Mouse (Mus musculus) stomach, embryonic 15.5 days (tissue): ENCODE results near the gene Sult2b1. TPM values are rescaled to one million over a fixed set of nuclear protein-coding genes. Genes with fewer than 3 reads are reported as not detected.

Source experiments
- ATAC-seq: fragments of 200-750 bp; cut with Nextera tagmentation; 2 replicates; pipeline ENCODE4 v1.8.0; 2017; ENCODE audit warnings: low read depth, moderate number of reproducible peaks, moderate TSS enrichment; ENCODE audit not compliant: insufficient read depth, low FRiP score
- H3K27ac ChIP-seq: fragments of 300-500 bp; sonication (generic); 2 replicates; pipeline ENCODE4 v1.5.1; 2015; ENCODE audit warnings: mild to moderate bottlenecking, inconsistent platforms
- H3K27me3 ChIP-seq: fragments of 300-500 bp; sonication (generic); replicated peaks from 2 replicates; pipeline ENCODE4 v1.6.1; 2015; ENCODE audit warnings: inconsistent platforms
- H3K36me3 ChIP-seq: fragments of 300-500 bp; sonication (generic); 2 replicates; pipeline ENCODE4 v1.6.1; 2015; ENCODE audit warnings: inconsistent platforms
- H3K4me1 ChIP-seq: fragments of 300-500 bp; sonication (generic); 2 replicates; pipeline ENCODE4 v1.6.1; 2015; ENCODE audit warnings: inconsistent platforms
- H3K4me2 ChIP-seq: fragments of 300-500 bp; sonication (generic); 2 replicates; pipeline ENCODE4 v1.6.1; 2015; ENCODE audit warnings: mild to moderate bottlenecking, inconsistent platforms
- H3K4me3 ChIP-seq: fragments of 300-500 bp; sonication (generic); replicated peaks from 2 replicates; pipeline ENCODE4 v1.5.1; 2015; ENCODE audit warnings: inconsistent platforms
- H3K9ac ChIP-seq: fragments of 300-500 bp; sonication (generic); 2 replicates; pipeline ENCODE4 v1.6.1; 2015; ENCODE audit warnings: inconsistent platforms
- H3K9me3 ChIP-seq: fragments of 300-500 bp; sonication (generic); 2 replicates; pipeline ENCODE4 v1.6.1; 2016; ENCODE audit warnings: inconsistent platforms
- WGBS: fragments of 180-500 bp; shearing (Covaris S2); methylation state at CpG from one replicate; pipeline ENCODE4 v1.1.7; 2015; 5-methylcytosine and 5-hydroxymethylcytosine counted together
- polyA plus RNA-seq: library from polyadenylated mRNA; unstranded; fragments of >200 nt; fragmentation: Nextera tagmentation; extraction: Ambion mirVana; gene quantifications from 2 replicates; pipeline ENCODE4 v1.2.1, GENCODE M21; 2015

The Sult2b1 gene
- polyA plus RNA-seq, 1 experiment from 2014 or later, result 14.4 TPM

GRCm38 (mm10) chr7:45707375-45707967, 77.0 kb downstream of the Sult2b1 start:
- peak overlapping the region; percentile 95 for H3K27ac ChIP-seq
- H3K4me2 ChIP-seq, result peak overlapping the region; percentile 99
- 0 out of 2 replicates have a peak overlapping the region, but pooled peaks have one; percentile 5 for H3K9ac ChIP-seq
- H3K36me3 ChIP-seq, result peaks cover 19% of the 10 kb centered on the region
- H3K4me1 ChIP-seq, result peaks cover 57% of the 10 kb centered on the region
- H3K27me3 ChIP-seq, result no peaks in the 10 kb centered on the region
- peak; percentile 12; the same call in 1 of the 2 replicates for ATAC-seq
- under 1% methylated on average over 27 of the region's 27 CpGs for WGBS
- no peaks in the 10 kb centered on the region for H3K9me3 ChIP-seq
- peak overlapping the region; percentile 69 for H3K4me3 ChIP-seq

GRCm38 (mm10) chr7:45706721-45707241, 77.7 kb downstream of the Sult2b1 start:
- H3K27me3 ChIP-seq, result no peaks in the 10 kb centered on the region
- no peak for ATAC-seq
- peaks cover 53% of the 10 kb centered on the region for H3K4me1 ChIP-seq
- peak overlapping the region; percentile 99 for H3K4me2 ChIP-seq
- H3K4me3 ChIP-seq, result peak overlapping the region; percentile 69
- peaks cover 14% of the 10 kb centered on the region for H3K36me3 ChIP-seq
- peak overlapping the region; percentile 58 for H3K9ac ChIP-seq
- H3K9me3 ChIP-seq, result no peaks in the 10 kb centered on the region
- WGBS, result under 1% methylated on average over 26 of the region's 45 CpGs
- peak overlapping the region; percentile 95 for H3K27ac ChIP-seq

- no peaks in the 10 kb centered on the region for H3K27me3 ChIP-seq
- ATAC-seq, result no peak
- peak overlapping the region; percentile 58; the same call in 1 of the 2 replicates for H3K9ac ChIP-seq
- H3K4me1 ChIP-seq, result peaks cover 52% of the 10 kb centered on the region
- peak overlapping the region; percentile 99 for H3K4me2 ChIP-seq
- H3K4me3 ChIP-seq, result peak overlapping the region; percentile 69
- WGBS, result 0% methylated on average over 7 of the region's 7 CpGs
- H3K9me3 ChIP-seq, result no peaks in the 10 kb centered on the region
- peak overlapping the region; percentile 95 for H3K27ac ChIP-seq
- H3K36me3 ChIP-seq, result peaks cover 5% of the 10 kb centered on the region
Measured at GRCm38 (mm10) chr7:45705873-45706281, 78.6 kb downstream of the Sult2b1 start.

GRCm38 (mm10) chr7:45705443-45705864, 79.0 kb downstream of the Sult2b1 start:
- WGBS, result under 1% methylated on average over 21 of the region's 21 CpGs

GRCm38 (mm10) chr7:45704730-45705442, 79.6 kb downstream of the Sult2b1 start, which contains the start of gene Dbp:
Dbp (plus strand) TSS chr7:45705088.
- H3K4me3 ChIP-seq, result peak within 1 kb of the TSS; percentile 69
- peak within 1 kb of the TSS; percentile 33 for H3K9ac ChIP-seq
- ATAC-seq, result peak; percentile 88
- H3K4me1 ChIP-seq, result peaks cover 55% of the 10 kb centered on the region
- H3K36me3 ChIP-seq, result no peaks in the 10 kb centered on the region
- peak within 1 kb of the TSS; percentile 95 for H3K27ac ChIP-seq
- H3K9me3 ChIP-seq, result no peaks in the 10 kb centered on the region
- peaks cover 6% of the 10 kb centered on the region for H3K27me3 ChIP-seq
- WGBS, result under 1% methylated on average over 36 of the region's 36 CpGs
- peak within 1 kb of the TSS; percentile 99 for H3K4me2 ChIP-seq

More at GRCm38 (mm10) chr7:45705443-45705864, 79.0 kb downstream of the Sult2b1 start:
- Histone ChIP-seq H3K4me3 (peak overlapping the region; percentile 69), H3K36me3 (peaks cover under 1% of the 10 kb centered on the region; the same call in 1 of the 2 replicates), H3K4me2 (peak overlapping the region; percentile 99), H3K9me3 (no peaks in the 10 kb centered on the region), H3K27me3 (no peaks in the 10 kb centered on the region), H3K4me1 (peaks cover 50% of the 10 kb centered on the region), H3K27ac (peak overlapping the region; percentile 95), H3K9ac (peak overlapping the region; percentile 33)
- no peak for ATAC-seq

- no peaks in the 10 kb centered on the region for H3K9me3 ChIP-seq
- peaks cover 13% of the 10 kb centered on the region for H3K27me3 ChIP-seq
- 2% methylated on average over 13 of the region's 13 CpGs for WGBS
- peaks cover 61% of the 10 kb centered on the region for H3K4me1 ChIP-seq
- no peak overlapping the region for H3K9ac ChIP-seq
- peak; percentile 41; the same call in 1 of the 2 replicates for ATAC-seq
- H3K4me2 ChIP-seq, result peak overlapping the region; percentile 99
- peak overlapping the region; percentile 88 for H3K27ac ChIP-seq
- H3K4me3 ChIP-seq, result peak overlapping the region; percentile 69
- no peaks in the 10 kb centered on the region for H3K36me3 ChIP-seq
Measured at GRCm38 (mm10) chr7:45704046-45704559, 80.4 kb downstream of the Sult2b1 start.

GRCm38 (mm10) chr7:45703521-45704033, 80.9 kb downstream of the Sult2b1 start:
- WGBS, result 41% methylated on average over 12 of the region's 12 CpGs
- H3K36me3 ChIP-seq, result no peaks in the 10 kb centered on the region
- no peak overlapping the region for H3K9ac ChIP-seq
- no peaks in the 10 kb centered on the region for H3K9me3 ChIP-seq
- ATAC-seq, result no peak
- H3K27ac ChIP-seq, result peak overlapping the region; percentile 88
- H3K27me3 ChIP-seq, result peaks cover 19% of the 10 kb centered on the region
- peaks cover 56% of the 10 kb centered on the region for H3K4me1 ChIP-seq
- peak overlapping the region; percentile 69 for H3K4me3 ChIP-seq
- H3K4me2 ChIP-seq, result peak overlapping the region; percentile 99

- peaks cover 50% of the 10 kb centered on the region for H3K4me1 ChIP-seq
Measured at GRCm38 (mm10) chr7:45702809-45703520, 81.5 kb downstream of the Sult2b1 start.

GRCm38 (mm10) chr7:45702316-45702715, 82.2 kb downstream of the Sult2b1 start:
- Histone ChIP-seq H3K4me1 (peaks cover 44% of the 10 kb centered on the region), H3K27ac (no peak overlapping the region), H3K4me2 (no peak overlapping the region), H3K4me3 (no peak overlapping the region), H3K36me3 (no peaks in the 10 kb centered on the region), H3K27me3 (peaks cover 21% of the 10 kb centered on the region), H3K9me3 (no peaks in the 10 kb centered on the region), H3K9ac (no peak overlapping the region)
- no peak for ATAC-seq
- 91% methylated on average over 11 of the region's 11 CpGs for WGBS

More at GRCm38 (mm10) chr7:45702809-45703520, 81.5 kb downstream of the Sult2b1 start:
- no peaks in the 10 kb centered on the region for H3K36me3 ChIP-seq
- H3K4me2 ChIP-seq, result no peak overlapping the region
- H3K27ac ChIP-seq, result no peak overlapping the region
- WGBS, result 90% methylated on average over 17 of the region's 17 CpGs
- no peak overlapping the region for H3K9ac ChIP-seq
- peaks cover 21% of the 10 kb centered on the region for H3K27me3 ChIP-seq
- no peaks in the 10 kb centered on the region for H3K9me3 ChIP-seq
- no peak for ATAC-seq
- no peak overlapping the region for H3K4me3 ChIP-seq

GRCm38 (mm10) chr7:45701607-45702006, 82.9 kb downstream of the Sult2b1 start:
- no peak overlapping the region for H3K4me2 ChIP-seq
- H3K27me3 ChIP-seq, result peaks cover 21% of the 10 kb centered on the region
- no peak for ATAC-seq

GRCm38 (mm10) chr7:45701072-45701471, 83.4 kb downstream of the Sult2b1 start:
- Histone ChIP-seq H3K27me3 (peaks cover 21% of the 10 kb centered on the region), H3K4me2 (peak overlapping the region; percentile 83), H3K4me3 (peak overlapping the region; percentile 43), H3K4me1 (peaks cover 32% of the 10 kb centered on the region), H3K9ac (no peak overlapping the region), H3K36me3 (no peaks in the 10 kb centered on the region), H3K27ac (peak overlapping the region; percentile 69; the same call in 1 of the 2 replicates), H3K9me3 (no peaks in the 10 kb centered on the region)
- ATAC-seq, result no peak
- WGBS, result 33% methylated on average over 11 of the region's 11 CpGs

More at GRCm38 (mm10) chr7:45701607-45702006, 82.9 kb downstream of the Sult2b1 start:
- no peaks in the 10 kb centered on the region for H3K36me3 ChIP-seq
- no peak overlapping the region for H3K27ac ChIP-seq
- H3K4me3 ChIP-seq, result no peak overlapping the region
- H3K9ac ChIP-seq, result no peak overlapping the region
- H3K9me3 ChIP-seq, result no peaks in the 10 kb centered on the region
- 85% methylated on average over 11 of the region's 11 CpGs for WGBS
- H3K4me1 ChIP-seq, result peaks cover 37% of the 10 kb centered on the region
